Mouse (Mus musculus): ENCODE measurements around the gene Mc1r. TPM values are rescaled to one million over a fixed set of nuclear protein-coding genes. Genes with fewer than 3 reads are reported as not detected.
"Not testable (repeated sequence)": the region's sequence is repeated elsewhere in the genome, so short reads cannot be mapped to it uniquely, and the experiment has no call there.

Mc1r gene
- polyA plus RNA-seq, 1 experiment from 2014 or later, result not detected

- no peak for DNase-seq
- H3K36me3 ChIP-seq (ENCODE audit: insufficient read depth), result no peaks in the 10 kb centered on the region
- H3K27me3 ChIP-seq (ENCODE audit: insufficient read depth, low read length), result no peaks in the 10 kb centered on the region
- no peak overlapping the region for H3K9ac ChIP-seq
- no peak overlapping the region for H3K27ac ChIP-seq (ENCODE audit: low read depth)
- TF ChIP-seq CTCF (IDR thresholded peaks at IDR 0.05; ENCODE audit: low read depth), result no peak
- no peak overlapping the region for H3K4me3 ChIP-seq (ENCODE audit: low read depth, low read length)
- no peak overlapping the region for H3K4me2 ChIP-seq
- ATAC-seq (ENCODE audit: insufficient read depth), result no peak
- no peaks in the 10 kb centered on the region for H3K4me1 ChIP-seq (ENCODE audit: insufficient read depth)
- peaks cover 38% of the 10 kb centered on the region for H3K9me3 ChIP-seq (ENCODE audit: low read depth, low read length)
- 97% methylated on average over 25 of the region's 25 CpGs for WGBS
Observed at GRCm38 (mm10) chr8:123431616-123432365, 24.9 kb downstream of the Mc1r start.

GRCm38 (mm10) chr8:123432381-123432780 is 25.5 kb downstream of the Mc1r start:
- H3K4me2 ChIP-seq, result no peak overlapping the region
- ATAC-seq (ENCODE audit: insufficient read depth) (no peak), DNase-seq (no peak)
- H3K9me3 ChIP-seq (ENCODE audit: low read depth, low read length), result peaks cover 32% of the 10 kb centered on the region
- H3K27ac ChIP-seq (ENCODE audit: low read depth), result no peak overlapping the region
- no peaks in the 10 kb centered on the region for H3K27me3 ChIP-seq (ENCODE audit: insufficient read depth, low read length)
- no peak for TF ChIP-seq CTCF (IDR thresholded peaks at IDR 0.05; ENCODE audit: low read depth)
- WGBS, result 94% methylated on average over 16 of the region's 16 CpGs
- no peaks in the 10 kb centered on the region for H3K4me1 ChIP-seq (ENCODE audit: insufficient read depth)
- H3K4me3 ChIP-seq (ENCODE audit: low read depth, low read length), result no peak overlapping the region
- no peak overlapping the region for H3K9ac ChIP-seq
- no peaks in the 10 kb centered on the region for H3K36me3 ChIP-seq (ENCODE audit: insufficient read depth)

GRCm38 (mm10) chr8:123433241-123433974 is 26.5 kb downstream of the Mc1r start:
- H3K27me3 ChIP-seq (ENCODE audit: insufficient read depth, low read length); DNase-seq; H3K4me1 ChIP-seq (ENCODE audit: insufficient read depth); H3K4me3 ChIP-seq (ENCODE audit: low read depth, low read length); H3K36me3 ChIP-seq (ENCODE audit: insufficient read depth); H3K9ac ChIP-seq; H3K27ac ChIP-seq (ENCODE audit: low read depth); H3K4me2 ChIP-seq; ATAC-seq (ENCODE audit: insufficient read depth): not testable (repeated sequence)
- 98% methylated on average over 46 of the region's 47 CpGs for WGBS
- peaks cover 22% of the 10 kb centered on the region for H3K9me3 ChIP-seq (ENCODE audit: low read depth, low read length)

- ATAC-seq (ENCODE audit: insufficient read depth) (no peak), DNase-seq (no peak)
- Histone ChIP-seq H3K9ac (no peak overlapping the region), H3K36me3 (ENCODE audit: insufficient read depth) (no peaks in the 10 kb centered on the region), H3K4me3 (ENCODE audit: low read depth, low read length) (no peak overlapping the region), H3K27me3 (ENCODE audit: insufficient read depth, low read length) (no peaks in the 10 kb centered on the region), H3K9me3 (ENCODE audit: low read depth, low read length) (no peaks in the 10 kb centered on the region), H3K4me2 (no peak overlapping the region), H3K4me1 (ENCODE audit: insufficient read depth) (no peaks in the 10 kb centered on the region), H3K27ac (ENCODE audit: low read depth) (no peak overlapping the region)
- WGBS, result 90% methylated on average over 2 of the region's 2 CpGs
- TF ChIP-seq CTCF (IDR thresholded peaks at IDR 0.05; ENCODE audit: low read depth), result no peak
Observed at GRCm38 (mm10) chr8:123441788-123442187, 34.9 kb downstream of the Mc1r start.

- WGBS, result 86% methylated on average over 5 of the region's 5 CpGs
- no peak for ATAC-seq (ENCODE audit: insufficient read depth)
- H3K27ac ChIP-seq (ENCODE audit: low read depth), result no peak overlapping the region
- H3K27me3 ChIP-seq (ENCODE audit: insufficient read depth, low read length), result no peaks in the 10 kb centered on the region
- no peak overlapping the region for H3K4me3 ChIP-seq (ENCODE audit: low read depth, low read length)
- no peaks in the 10 kb centered on the region for H3K4me1 ChIP-seq (ENCODE audit: insufficient read depth)
- peak overlapping the region; percentile 71 for H3K4me2 ChIP-seq
- H3K36me3 ChIP-seq (ENCODE audit: insufficient read depth), result no peaks in the 10 kb centered on the region
- no peak for TF ChIP-seq CTCF (IDR thresholded peaks at IDR 0.05; ENCODE audit: low read depth)
- H3K9ac ChIP-seq, result no peak overlapping the region
- no peak for DNase-seq
- no peaks in the 10 kb centered on the region for H3K9me3 ChIP-seq (ENCODE audit: low read depth, low read length)
Observed at GRCm38 (mm10) chr8:123442351-123442750, 35.4 kb downstream of the Mc1r start.

GRCm38 (mm10) chr8:123442871-123443575 is 36.1 kb downstream of the Mc1r start:
- Histone ChIP-seq H3K9ac (peak overlapping the region; percentile 80), H3K27me3 (ENCODE audit: insufficient read depth, low read length) (no peaks in the 10 kb centered on the region), H3K9me3 (ENCODE audit: low read depth, low read length) (no peaks in the 10 kb centered on the region), H3K4me1 (ENCODE audit: insufficient read depth) (no peaks in the 10 kb centered on the region), H3K4me3 (ENCODE audit: low read depth, low read length) (peak overlapping the region; percentile 71), H3K4me2 (peak overlapping the region; percentile 71), H3K27ac (ENCODE audit: low read depth) (peak overlapping the region; percentile 65), H3K36me3 (ENCODE audit: insufficient read depth) (no peaks in the 10 kb centered on the region)
- TF ChIP-seq CTCF (IDR thresholded peaks at IDR 0.05; ENCODE audit: low read depth), result peak; percentile 74
- DNase-seq (peak; percentile 94), ATAC-seq (ENCODE audit: insufficient read depth) (peak; percentile 96)
- under 1% methylated on average over 41 of the region's 41 CpGs for WGBS

GRCm38 (mm10) chr8:123443576-123443921 is 36.6 kb downstream of the Mc1r start:
- no peak for TF ChIP-seq CTCF (IDR thresholded peaks at IDR 0.05; ENCODE audit: low read depth)
- 30% methylated on average over 4 of the region's 4 CpGs for WGBS
- DNase-seq (peak; percentile 38), ATAC-seq (ENCODE audit: insufficient read depth) (no peak)
- Histone ChIP-seq H3K27me3 (ENCODE audit: insufficient read depth, low read length) (no peaks in the 10 kb centered on the region), H3K27ac (ENCODE audit: low read depth) (no peak overlapping the region), H3K9ac (peak overlapping the region; percentile 80), H3K4me3 (ENCODE audit: low read depth, low read length) (peak overlapping the region; percentile 71), H3K4me1 (ENCODE audit: insufficient read depth) (no peaks in the 10 kb centered on the region), H3K36me3 (ENCODE audit: insufficient read depth) (no peaks in the 10 kb centered on the region), H3K4me2 (peak overlapping the region; percentile 71), H3K9me3 (ENCODE audit: low read depth, low read length) (no peaks in the 10 kb centered on the region)

Data from lung, embryonic 14.5 days (tissue).